20 mouse cellular contexts compared by ENCODE assay signal in the genomic region with DNA sequence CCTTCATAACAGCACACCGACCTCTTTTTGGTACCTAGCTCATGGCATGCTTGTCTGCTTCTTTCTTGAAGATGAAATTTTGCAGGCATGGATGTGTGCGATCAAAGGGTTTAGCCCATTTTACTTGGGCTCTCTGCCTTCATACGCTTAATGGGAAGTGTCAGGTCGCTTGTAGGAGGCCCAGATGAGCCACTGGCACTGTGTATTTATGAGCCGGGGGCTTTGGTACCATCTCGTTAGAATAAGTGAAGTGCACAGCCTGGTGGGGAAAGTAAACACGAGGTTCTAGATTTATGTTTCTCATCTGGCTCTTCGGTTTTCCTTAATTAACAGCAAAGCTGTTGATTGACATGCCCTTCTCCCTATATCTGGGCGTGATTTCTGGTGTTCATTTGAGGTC. TPM values are rescaled to one million over a fixed set of nuclear protein-coding genes. Genes with fewer than 3 reads are reported as not detected.
DNase-seq lines count a peak whose midpoint lies in the region; ATAC-seq and TF ChIP-seq lines count a peak whose summit lies in the region.
"Had no signal": no experiment of that assay in that cellular context is flagged by ENCODE, and none has a peak within 500 bp of the region (broad histone marks: within the 10 kb centered on the region; RNA-seq: fewer than 3 reads in every experiment).

No protein-coding gene starts in this region.

- intact Hi-C loops in gastrocnemius, adult 2 months (cut with DNase I) = no loop called here
- intact Hi-C loops in gastrocnemius, postnatal 14 days (cut with DNase I; ENCODE audit: low total_unique reads) = loop anchor here (10.0 kb wide), 1 partner anchor 186 kb away; no protein-coding TSS in a partner anchor

- DNase-seq in gastrocnemius, adult 2 months = no peak
- DNase-seq in gastrocnemius, postnatal 14 days = no peak
- DNase-seq in kidney, postnatal 4 days = no peak
- DNase-seq in midbrain, embryonic 14.5 days = peak; percentile 47
- DNase-seq: adrenal gland, postnatal 25 days; cerebellum, adult 11 months; cerebellum, adult 8-10 months; cerebellum, postnatal 25 days; forebrain, postnatal 0 days; gastrocnemius, postnatal 36 days; heart, adult 11 months; heart, postnatal 36 days had no signal

- no peak for TF ChIP-seq CTCF in gastrocnemius, adult 2 months (IDR thresholded peaks at IDR 0.05)

- 0 out of 2 replicates have a peak, but pooled peaks have one; percentile 40 for ATAC-seq in kidney, embryonic 16.5 days (ENCODE audit: low FRiP score, low TSS enrichment)
- ATAC-seq in midbrain, embryonic 14.5 days (ENCODE audit: low FRiP score, low TSS enrichment) = no peak
- no peak; the same call in 1 of the 2 replicates for ATAC-seq in midbrain, embryonic 15.5 days (replicated peaks)
- ATAC-seq: activated CD4-positive, CD25-positive, alpha-beta regulatory T cell, adult 4 months; forebrain, embryonic 13.5 days; forebrain, postnatal 0 days; Patski had no signal

- H3K9me3 ChIP-seq in kidney, embryonic 16.5 days (ENCODE audit: low read length) = no peaks in the 10 kb centered on the region
- no peaks in the 10 kb centered on the region for H3K9me3 ChIP-seq in midbrain, embryonic 14.5 days (ENCODE audit: control insufficient read depth, low read length)
- H3K9me3 ChIP-seq in midbrain, embryonic 15.5 days = no peaks in the 10 kb centered on the region
- H3K9me3 ChIP-seq: forebrain, embryonic 13.5 days; heart, embryonic 13.5 days; hindbrain, embryonic 15.5 days had no signal

- WGBS in kidney, embryonic 16.5 days = 29% methylated on average over 9 of the region's 9 CpGs
- 63% methylated on average over 9 of the region's 9 CpGs for WGBS in midbrain, embryonic 14.5 days
- 62% methylated on average over 9 of the region's 9 CpGs for WGBS in midbrain, embryonic 15.5 days

- peaks cover 78% of the 10 kb centered on the region for H3K4me1 ChIP-seq in kidney, embryonic 16.5 days (ENCODE audit: insufficient read depth, low read length)
- H3K4me1 ChIP-seq in midbrain, embryonic 14.5 days (ENCODE audit: control insufficient read depth, insufficient read depth, low read length) = no peaks in the 10 kb centered on the region
- no peaks in the 10 kb centered on the region for H3K4me1 ChIP-seq in midbrain, embryonic 15.5 days
- H3K4me1 ChIP-seq: forebrain, embryonic 13.5 days had no signal

- H3K4me2 ChIP-seq in kidney, embryonic 16.5 days (replicated peaks; ENCODE audit: low read depth, low read length) = no peak overlapping the region
- no peak overlapping the region for H3K4me2 ChIP-seq in midbrain, embryonic 14.5 days (ENCODE audit: low read length)
- no peak overlapping the region for H3K4me2 ChIP-seq in midbrain, embryonic 15.5 days
- H3K4me2 ChIP-seq: forebrain, embryonic 13.5 days; heart, embryonic 13.5 days; hindbrain, embryonic 15.5 days had no signal

- peaks cover 5% of the 10 kb centered on the region for H3K36me3 ChIP-seq in kidney, embryonic 16.5 days (ENCODE audit: insufficient read depth, low read length)
- H3K36me3 ChIP-seq in midbrain, embryonic 14.5 days (ENCODE audit: control insufficient read depth, insufficient read depth, low read length) = no peaks in the 10 kb centered on the region
- no peaks in the 10 kb centered on the region for H3K36me3 ChIP-seq in midbrain, embryonic 15.5 days (replicated peaks)
- H3K36me3 ChIP-seq: heart, embryonic 13.5 days; hindbrain, embryonic 15.5 days had no signal

- H3K27ac ChIP-seq in gastrocnemius, adult 2 months = no peak overlapping the region
- no peak overlapping the region for H3K27ac ChIP-seq in kidney, embryonic 16.5 days (ENCODE audit: low read length)
- H3K27ac ChIP-seq in midbrain, embryonic 14.5 days (replicated peaks; ENCODE audit: low read depth, low read length) = no peak overlapping the region
- H3K27ac ChIP-seq in midbrain, embryonic 15.5 days = no peak overlapping the region
- H3K27ac ChIP-seq: forebrain, embryonic 13.5 days; heart, embryonic 13.5 days; hindbrain, embryonic 15.5 days had no signal

- H3K9ac ChIP-seq in kidney, embryonic 16.5 days (replicated peaks; ENCODE audit: low read length) = no peak overlapping the region
- H3K9ac ChIP-seq in midbrain, embryonic 14.5 days (replicated peaks; ENCODE audit: low read length) = no peak overlapping the region
- H3K9ac ChIP-seq in midbrain, embryonic 15.5 days = no peak overlapping the region
- H3K9ac ChIP-seq: forebrain, embryonic 13.5 days; forebrain, postnatal 0 days; heart, embryonic 13.5 days; hindbrain, embryonic 15.5 days had no signal

- H3K27me3 ChIP-seq in kidney, embryonic 16.5 days (ENCODE audit: insufficient read depth, low read length) = no peaks in the 10 kb centered on the region
- no peaks in the 10 kb centered on the region for H3K27me3 ChIP-seq in midbrain, embryonic 14.5 days (ENCODE audit: control insufficient read depth, insufficient read depth, low read length)
- no peaks in the 10 kb centered on the region for H3K27me3 ChIP-seq in midbrain, embryonic 15.5 days (replicated peaks)
- H3K27me3 ChIP-seq: CH12.LX; heart, embryonic 13.5 days; hindbrain, embryonic 15.5 days; Patski had no signal

- peak overlapping the region; percentile 25 for H3K4me3 ChIP-seq in gastrocnemius, adult 2 months
- no peak overlapping the region for H3K4me3 ChIP-seq in kidney, embryonic 16.5 days (ENCODE audit: low read length)
- no peak overlapping the region for H3K4me3 ChIP-seq in midbrain, embryonic 14.5 days (replicated peaks; ENCODE audit: low read depth, low read length)
- no peak overlapping the region for H3K4me3 ChIP-seq in midbrain, embryonic 15.5 days
- H3K4me3 ChIP-seq: forebrain, embryonic 13.5 days; heart, embryonic 13.5 days; hindbrain, embryonic 15.5 days had no signal

RNA-seq across cellular contexts. Expression of a gene that starts 8.4 kb away (rescaled TPM):
- 10 to 100 TPM; 56.1 to 62.0 TPM for total RNA-seq in gastrocnemius, adult 2 months (2021)
- total RNA-seq in gastrocnemius, postnatal 14 days (2021) = 10 to 100 TPM; 48.2 to 50.7 TPM
- 33.2 and 37.7 TPM in 2 replicates for polyA plus RNA-seq in kidney, embryonic 16.5 days (2015; fragmentation: Nextera tagmentation; extraction: Ambion mirVana)
- polyA plus RNA-seq in midbrain, embryonic 14.5 days (2014; fragmentation: Nextera tagmentation; extraction: Ambion mirVana) = 24.5 and 33.6 TPM in 2 replicates
- 28.1 and 30.8 TPM in 2 replicates for polyA plus RNA-seq in midbrain, embryonic 15.5 days (2015; fragmentation: Nextera tagmentation; extraction: Ambion mirVana)
